Mouse (Mus musculus) frontal cortex, adult 2 months (tissue): ENCODE measurements at regions not wholly inside any gene's neighbourhood (a gene's known extent, or its start where the extent isn't known, plus 50 kb on each side); places are given as distances from the start of the nearest gene placed in this dataset.

Experiments used
- DNase-seq, 2 experiments: peaks; one replicate each; pipeline ENCODE4 v3.0.0; 2022; ENCODE audit warnings: low spot score in 1 of 2; ENCODE audit errors: extremely low spot score in 1 of 2

DNA sequence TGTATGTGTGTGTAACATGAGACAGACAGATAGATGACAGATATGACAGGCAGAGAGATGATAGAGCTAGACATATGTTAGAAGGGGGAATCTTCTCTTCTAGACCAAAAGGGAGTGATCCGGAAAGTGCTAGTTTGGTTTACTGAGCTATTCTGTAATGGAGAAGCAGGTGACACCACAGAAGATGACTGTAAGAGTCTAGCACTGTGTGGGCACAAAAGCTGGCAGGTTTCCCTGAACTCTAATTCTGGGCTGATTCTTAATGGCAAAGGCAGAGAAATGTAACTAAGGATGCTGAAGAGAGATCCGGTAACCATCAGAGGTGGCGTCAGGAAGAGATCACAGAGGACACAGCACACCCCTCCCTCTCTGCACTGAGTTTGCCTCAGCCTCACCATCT is 136.2 kb downstream of the Gm815 start:
- DNase-seq = peak; percentile 13 to 65

DNA sequence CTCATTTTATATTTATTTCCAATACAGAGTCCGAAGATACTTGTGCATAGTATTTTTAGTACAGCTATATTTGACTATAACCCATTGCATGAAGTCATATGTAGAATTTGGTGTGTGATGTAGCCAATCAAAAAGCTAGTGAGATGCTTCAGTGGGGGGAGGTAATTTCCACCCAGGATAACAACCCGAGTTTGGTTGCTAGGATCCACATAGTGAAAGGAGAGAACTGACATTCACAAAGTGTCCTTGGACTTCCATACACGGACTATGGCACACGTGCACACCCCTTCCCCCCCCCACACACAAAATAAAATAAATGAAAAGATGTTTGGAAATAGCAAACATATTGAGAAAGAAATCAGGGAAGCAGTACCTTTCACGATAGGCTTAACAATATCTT is 137.2 kb downstream of the Gm815 start:
- DNase-seq = no peak

- DNase-seq = no peak
Measured at GRCm38 (mm10) chr19:27028834-27029233, 143.2 kb downstream of the Gm815 start.

DNA sequence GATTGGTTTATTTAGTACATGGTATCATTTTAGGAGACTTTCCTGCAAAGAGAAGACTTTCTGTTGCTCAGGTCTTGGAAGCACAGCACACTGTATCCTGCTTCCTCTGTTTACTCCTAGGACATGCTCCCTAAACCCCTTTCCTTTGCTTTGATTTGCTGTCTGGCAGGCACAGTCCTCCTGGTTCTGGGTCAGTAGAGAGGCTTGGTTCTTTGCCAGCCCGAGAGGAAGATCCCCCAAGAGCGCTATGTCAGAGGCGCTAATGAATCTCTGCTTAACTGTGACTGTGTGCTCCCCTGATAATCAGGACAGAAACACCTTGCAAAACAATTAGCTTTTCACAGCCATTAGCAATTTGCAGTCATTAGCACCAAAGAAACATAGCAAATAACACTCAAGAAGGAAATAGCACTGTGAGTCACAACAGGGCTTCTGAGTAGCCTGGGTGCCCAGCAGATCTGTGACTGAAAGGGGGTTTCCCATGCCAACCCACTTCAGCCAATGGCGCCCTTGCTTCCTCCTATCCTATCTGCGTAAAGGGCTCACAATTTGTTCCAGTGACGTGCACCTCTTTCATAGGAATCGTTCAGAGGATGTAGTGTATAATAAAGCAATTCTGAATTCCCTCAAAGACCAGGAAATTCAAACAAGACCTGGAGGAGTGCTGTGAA is 145.5 kb downstream of the Gm815 start:
- DNase-seq = no peak

GRCm38 (mm10) chr19:27032621-27033020 is 146.9 kb downstream of the Gm815 start:
- no peak for DNase-seq

GRCm38 (mm10) chr19:27038298-27038697 is 152.6 kb downstream of the Gm815 start:
- no peak for DNase-seq

- DNase-seq = no peak
Measured at GRCm38 (mm10) chr19:27040321-27041025, 154.8 kb downstream of the Gm815 start.

GRCm38 (mm10) chr19:27066449-27067181 is 149.7 kb upstream of the Vldlr start:
- DNase-seq = peak; percentile 84 to 85

- DNase-seq = no peak
Measured at GRCm38 (mm10) chr19:27073281-27073680, 143.0 kb upstream of the Vldlr start.

- no peak for DNase-seq
Measured at GRCm38 (mm10) chr19:27075019-27075418, 141.3 kb upstream of the Vldlr start.

GRCm38 (mm10) chr19:27076920-27077512 is 139.3 kb upstream of the Vldlr start:
- peak; percentile 35 to 37 for DNase-seq

GRCm38 (mm10) chr19:27087344-27087743 is 128.9 kb upstream of the Vldlr start:
- DNase-seq = no peak

- no peak for DNase-seq
Measured at GRCm38 (mm10) chr19:27087833-27088232, 128.5 kb upstream of the Vldlr start.

GRCm38 (mm10) chr19:27089099-27089498 is 127.2 kb upstream of the Vldlr start:
- no peak for DNase-seq

GRCm38 (mm10) chr19:27091603-27092002 is 124.7 kb upstream of the Vldlr start:
- no peak for DNase-seq

GRCm38 (mm10) chr19:27094777-27095478 is 121.4 kb upstream of the Vldlr start:
- DNase-seq = no peak

GRCm38 (mm10) chr19:27099921-27100320 is 116.4 kb upstream of the Vldlr start:
- no peak for DNase-seq

GRCm38 (mm10) chr19:27110437-27110836 is 105.8 kb upstream of the Vldlr start:
- DNase-seq = no peak

GRCm38 (mm10) chr19:27120876-27121275 is 95.4 kb upstream of the Vldlr start:
- DNase-seq = no peak

DNA sequence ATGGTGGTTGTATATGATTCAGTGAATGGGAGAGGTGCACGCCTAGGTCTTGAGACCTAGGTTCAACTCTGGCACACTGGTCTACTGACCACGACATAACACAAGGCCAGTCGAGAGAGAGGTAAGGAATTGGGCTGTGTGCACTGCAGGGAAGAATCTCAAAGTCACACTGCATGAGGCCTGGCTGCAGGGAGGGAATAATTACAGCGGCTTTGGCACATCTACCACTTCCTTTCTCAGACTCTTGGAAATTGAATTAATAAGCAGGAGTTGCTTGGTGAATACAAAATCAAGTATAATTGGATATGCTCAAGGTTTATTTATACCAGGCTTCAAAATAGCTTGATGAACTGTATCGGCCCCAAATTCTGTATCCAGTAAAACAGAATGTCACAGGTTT is 93.9 kb upstream of the Vldlr start:
- DNase-seq = no peak

DNA sequence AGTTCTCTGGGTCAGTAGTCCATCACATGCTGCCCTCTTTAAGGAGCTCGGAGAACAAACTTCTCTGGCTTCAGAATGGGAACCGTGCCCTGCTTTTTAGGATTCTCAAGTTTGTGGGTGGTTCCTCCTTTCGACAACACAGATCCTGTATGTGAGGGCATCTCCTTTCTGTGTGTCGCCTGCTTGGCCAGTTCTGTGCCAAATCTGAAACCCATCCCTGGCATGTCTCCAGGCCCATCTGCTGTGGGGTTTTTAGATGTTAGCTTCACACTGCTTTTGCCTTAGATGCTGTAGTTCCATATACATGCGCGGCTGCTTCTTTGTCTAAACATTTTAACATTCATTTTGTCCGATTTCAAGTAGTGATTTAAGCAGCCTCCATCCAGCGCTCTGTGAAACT is 93.0 kb upstream of the Vldlr start:
- peak; percentile 75 to 89 for DNase-seq
